Mouse (Mus musculus) heart, embryonic 16.5 days (tissue): ENCODE measurements around the gene Mrps22. TPM values are rescaled to one million over a fixed set of nuclear protein-coding genes. Genes with fewer than 3 reads are reported as not detected.

Experiments
- ATAC-seq: fragments of 200-750 bp; cut with Nextera tagmentation; replicated peaks from 2 replicates; pipeline ENCODE4 v1.8.0; 2017; ENCODE audit warnings: moderate number of reproducible peaks; ENCODE audit not compliant: insufficient read depth, low FRiP score; ENCODE audit errors: extremely low read depth
- H3K27ac ChIP-seq: fragments of 300-500 bp; sonication (generic); 2 replicates; pipeline ENCODE4 v1.5.1; 2014; ENCODE audit warnings: mild to moderate bottlenecking, low read length, control low read depth, moderate library complexity
- H3K27me3 ChIP-seq: fragments of 300-500 bp; sonication (generic); 2 replicates; pipeline ENCODE4 v1.6.1; 2014; ENCODE audit warnings: low read length, mixed read lengths; ENCODE audit not compliant: control insufficient read depth, insufficient read depth
- H3K36me3 ChIP-seq: fragments of 300-500 bp; sonication (generic); 2 replicates; pipeline ENCODE4 v1.6.1; 2014; ENCODE audit not compliant: control insufficient read depth, insufficient read depth
- H3K4me1 ChIP-seq: fragments of 300-500 bp; sonication (generic); 2 replicates; pipeline ENCODE4 v1.6.1; 2014; ENCODE audit warnings: low read length, mixed read lengths; ENCODE audit not compliant: control insufficient read depth, insufficient read depth
- H3K4me2 ChIP-seq: fragments of 300-500 bp; sonication (generic); 2 replicates; pipeline ENCODE4 v1.6.1; 2014; ENCODE audit warnings: low read depth, mild to moderate bottlenecking, control low read depth, low read length
- H3K4me3 ChIP-seq: fragments of 300-500 bp; sonication (generic); 2 replicates; pipeline ENCODE4 v1.5.1; 2014; ENCODE audit warnings: mild to moderate bottlenecking, control low read depth, low read length
- H3K9ac ChIP-seq: fragments of 300-500 bp; sonication (generic); 2 replicates; pipeline ENCODE4 v1.6.1; 2014; ENCODE audit warnings: low read length, control low read depth
- H3K9me3 ChIP-seq: fragments of 300-500 bp; sonication (generic); replicated peaks from 2 replicates; pipeline ENCODE4 v1.6.1; 2016; ENCODE audit warnings: low read length; ENCODE audit not compliant: control insufficient read depth
- WGBS: fragments of 180-500 bp; shearing (Covaris S2); extraction: QIAGEN DNeasy Blood & Tissue Kit; methylation state at CpG from one replicate; pipeline ENCODE4 v1.1.7; 2014; 5-methylcytosine and 5-hydroxymethylcytosine counted together
- polyA plus RNA-seq: library from polyadenylated mRNA; unstranded; fragments of >200 nt; fragmentation: Nextera tagmentation; extraction: Ambion mirVana; gene quantifications from 2 replicates; pipeline ENCODE4 v1.2.1, GENCODE M21; 2015

Mrps22 gene
- polyA plus RNA-seq, 1 experiment from 2014 or later = 66.7 TPM

GRCm38 (mm10) chr9:98600094-98600493 is 1.4 kb downstream of the Mrps22 start:
- H3K27me3 ChIP-seq = no peaks in the 10 kb centered on the region
- no peak overlapping the region for H3K9ac ChIP-seq
- no peaks in the 10 kb centered on the region for H3K9me3 ChIP-seq
- no peak overlapping the region for H3K27ac ChIP-seq
- ATAC-seq = no peak
- H3K4me2 ChIP-seq = peak overlapping the region; percentile 72; the same call in 1 of the 2 replicates
- H3K4me1 ChIP-seq = peaks cover 8% of the 10 kb centered on the region
- H3K4me3 ChIP-seq = no peak overlapping the region
- H3K36me3 ChIP-seq = peaks cover 16% of the 10 kb centered on the region
- 79% methylated on average over 6 of the region's 6 CpGs for whole genome bisulfite sequencing

GRCm38 (mm10) chr9:98583852-98584251 is 17.6 kb downstream of the Mrps22 start:
- no peak overlapping the region for H3K27ac ChIP-seq
- H3K4me1 ChIP-seq = no peaks in the 10 kb centered on the region
- H3K27me3 ChIP-seq = no peaks in the 10 kb centered on the region
- no peaks in the 10 kb centered on the region for H3K9me3 ChIP-seq
- ATAC-seq = no peak
- no peak overlapping the region for H3K4me2 ChIP-seq
- peaks cover 77% of the 10 kb centered on the region for H3K36me3 ChIP-seq
- H3K9ac ChIP-seq = no peak overlapping the region
- 78% methylated on average over 4 of the region's 4 CpGs for WGBS
- H3K4me3 ChIP-seq = no peak overlapping the region

GRCm38 (mm10) chr9:98563137-98564126 is 38.0 kb downstream of the Mrps22 start, which contains the start of gene Copb2:
Gene Copb2, plus strand, starts transcription at chr9:98563721.
- ATAC-seq = peak; percentile 100
- Histone ChIP-seq H3K9me3 (no peaks in the 10 kb centered on the region), H3K36me3 (peaks cover 4% of the 10 kb centered on the region), H3K4me2 (peak within 1 kb of the TSS; percentile 95), H3K27ac (peak within 1 kb of the TSS; percentile 82), H3K9ac (peak within 1 kb of the TSS; percentile 94), H3K4me1 (peaks cover 21% of the 10 kb centered on the region), H3K4me3 (peak within 1 kb of the TSS; percentile 86), H3K27me3 (no peaks in the 10 kb centered on the region)
- WGBS = under 1% methylated on average over 76 of the region's 76 CpGs

- WGBS = 73% methylated on average over 3 of the region's 3 CpGs
- H3K4me1 ChIP-seq = no peaks in the 10 kb centered on the region
- H3K27ac ChIP-seq = no peak overlapping the region
- no peak for ATAC-seq
- no peaks in the 10 kb centered on the region for H3K9me3 ChIP-seq
- no peaks in the 10 kb centered on the region for H3K27me3 ChIP-seq
- no peaks in the 10 kb centered on the region for H3K36me3 ChIP-seq
- no peak overlapping the region for H3K4me3 ChIP-seq
- H3K9ac ChIP-seq = no peak overlapping the region
- no peak overlapping the region for H3K4me2 ChIP-seq
Measured at GRCm38 (mm10) chr9:98544042-98544441, 57.4 kb downstream of the Mrps22 start.

Other genes with a start within 250 kb of the Mrps22 start
- gene Rbp1, start 178.7 kb downstream of the Mrps22 start, polyA plus RNA-seq = 40.9 and 41.2 TPM in 2 replicates
- gene Rbp2, start 115.5 kb downstream of the Mrps22 start, polyA plus RNA-seq = 0.47 and 1.3 TPM in 2 replicates
- 117 and 120 TPM in 2 replicates for gene Copb2, start 37.9 kb downstream of the Mrps22 start, polyA plus RNA-seq
- not detected in 2 replicates for gene Prr23a1, start 240.8 kb upstream of the Mrps22 start, polyA plus RNA-seq